Mouse (Mus musculus): ENCODE results near the gene Rbms3.

The Rbms3 gene

DNA sequence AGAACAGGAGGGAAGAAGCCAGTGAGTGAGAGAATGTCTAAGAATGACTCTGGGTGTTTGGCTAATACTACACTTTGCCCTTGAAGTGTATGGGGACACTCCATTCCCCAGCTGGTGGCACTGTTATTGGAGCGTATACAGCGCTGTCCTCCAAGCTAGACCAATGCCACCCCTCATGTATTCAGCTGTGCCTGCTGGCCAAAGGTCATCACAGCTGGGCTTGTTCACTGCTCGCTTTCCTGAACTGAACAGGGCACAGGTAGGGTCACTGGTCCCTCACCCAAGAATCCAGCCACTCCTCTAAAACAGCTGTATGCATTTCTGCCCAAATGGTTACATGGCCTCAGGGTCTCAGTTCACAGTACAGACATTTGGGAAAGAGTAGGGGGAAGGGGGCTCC, 253.9 kb downstream of the Rbms3 start:
- in situ Hi-C loops (cut with MseI, MboI) = no loop called here

DNA sequence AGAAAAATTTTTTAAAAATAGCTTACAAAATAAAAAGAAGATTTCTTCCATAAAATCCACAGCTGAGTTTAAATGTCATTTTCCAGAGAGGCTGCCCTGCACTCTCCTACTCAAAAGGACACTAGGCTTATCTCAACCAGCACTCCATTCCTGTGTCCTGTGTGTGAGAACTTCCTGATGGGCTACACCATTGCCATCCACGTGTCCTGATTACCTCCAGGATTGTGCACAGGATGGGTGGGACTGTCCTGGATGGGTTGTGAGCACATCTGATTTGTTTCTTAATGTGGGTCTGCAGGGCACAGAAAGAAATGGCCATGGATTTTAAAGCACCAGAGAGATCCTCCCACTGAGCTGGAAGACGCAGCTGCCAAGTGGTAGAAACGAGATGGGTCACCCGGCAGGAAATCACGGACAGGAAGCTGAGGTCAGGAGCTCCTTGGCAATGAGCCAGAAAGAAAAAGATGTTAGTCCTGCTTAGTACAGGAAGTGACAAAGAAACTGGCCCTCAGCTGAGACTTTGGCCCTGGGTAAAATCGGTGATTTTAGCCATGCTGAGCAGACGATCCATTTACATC, 256.5 kb downstream of the Rbms3 start:
- in situ Hi-C loops (cut with MseI, MboI) = no loop called here

DNA sequence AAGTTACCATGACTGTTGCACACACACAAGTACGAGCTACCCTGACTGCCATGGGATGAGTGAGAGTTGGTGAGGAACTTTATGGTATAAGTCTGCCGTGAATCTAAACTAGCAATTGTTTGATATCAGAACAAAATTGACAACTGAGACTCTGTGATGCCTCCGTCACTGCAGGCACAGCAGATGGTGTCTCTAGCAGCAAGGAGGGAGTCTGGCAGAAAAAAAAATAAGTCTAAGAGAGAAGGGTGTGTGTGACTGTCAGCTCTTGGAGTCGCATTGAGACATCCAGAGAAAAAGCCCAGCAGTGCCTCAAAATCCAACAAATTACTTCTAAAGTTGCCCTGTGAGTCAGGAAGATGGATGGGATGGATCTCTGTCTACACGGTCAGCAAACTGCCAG, 257.7 kb downstream of the Rbms3 start:
- in situ Hi-C loops (cut with MseI, MboI) = no loop called here

DNA sequence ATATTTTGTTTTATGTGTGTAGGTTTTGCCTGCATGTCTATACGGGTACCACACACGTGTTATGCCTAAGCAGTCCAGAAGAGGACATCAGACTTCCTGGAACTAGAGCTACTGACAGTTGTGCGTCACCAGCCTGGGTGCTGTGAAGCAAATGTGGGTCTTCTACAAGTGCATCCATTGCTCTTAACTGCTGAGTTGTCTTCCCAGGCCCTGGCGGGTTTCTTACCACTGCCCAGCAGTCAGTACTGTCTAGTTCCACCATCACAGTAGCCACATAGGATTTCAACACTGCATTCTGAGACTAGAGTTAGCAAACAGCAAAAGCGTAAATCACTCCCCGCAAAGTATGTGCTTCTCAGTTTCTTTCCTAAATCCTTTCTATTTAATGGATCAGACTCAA, 259.6 kb downstream of the Rbms3 start:
- in situ Hi-C loops (cut with MseI, MboI) = no loop called here

DNA sequence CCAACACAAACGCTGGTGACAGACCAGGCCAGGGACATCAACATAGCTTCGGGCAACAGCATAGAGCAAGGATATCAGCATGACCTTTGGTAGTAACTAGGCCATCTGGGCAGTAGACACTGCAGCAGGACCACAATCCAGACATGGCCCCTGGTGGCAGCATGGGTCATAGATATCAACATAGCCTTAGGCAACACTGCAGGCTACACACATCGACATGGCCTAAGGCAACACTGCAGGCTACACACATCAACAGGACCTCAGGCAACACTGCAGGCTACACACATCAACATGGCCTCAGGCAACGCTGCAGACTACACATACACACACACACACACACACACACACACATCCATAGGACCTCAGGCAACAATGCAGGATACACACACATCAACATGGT, 261.7 kb downstream of the Rbms3 start:
- in situ Hi-C loops (cut with MseI, MboI) = no loop called here

DNA sequence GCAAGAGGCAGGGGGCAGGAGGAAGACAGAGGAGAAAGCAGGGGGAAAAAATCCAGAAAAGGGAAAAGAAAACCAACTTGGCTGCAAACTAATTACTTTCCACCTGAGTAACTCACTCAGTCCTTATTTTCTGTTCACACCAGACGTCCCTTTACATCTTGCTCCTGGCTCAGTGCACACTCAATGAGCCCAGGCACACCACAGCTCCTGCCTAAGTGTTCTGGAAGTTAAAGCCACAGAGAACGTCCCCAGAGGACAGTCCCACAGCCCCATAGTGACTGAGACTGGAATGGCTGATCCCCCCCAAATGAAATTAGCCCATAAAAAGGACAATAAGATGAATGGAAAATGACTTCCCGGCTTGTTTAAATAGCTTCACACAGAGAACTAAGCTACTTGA, 265.1 kb downstream of the Rbms3 start:
- in situ Hi-C loops (cut with MseI, MboI) = no loop called here

DNA sequence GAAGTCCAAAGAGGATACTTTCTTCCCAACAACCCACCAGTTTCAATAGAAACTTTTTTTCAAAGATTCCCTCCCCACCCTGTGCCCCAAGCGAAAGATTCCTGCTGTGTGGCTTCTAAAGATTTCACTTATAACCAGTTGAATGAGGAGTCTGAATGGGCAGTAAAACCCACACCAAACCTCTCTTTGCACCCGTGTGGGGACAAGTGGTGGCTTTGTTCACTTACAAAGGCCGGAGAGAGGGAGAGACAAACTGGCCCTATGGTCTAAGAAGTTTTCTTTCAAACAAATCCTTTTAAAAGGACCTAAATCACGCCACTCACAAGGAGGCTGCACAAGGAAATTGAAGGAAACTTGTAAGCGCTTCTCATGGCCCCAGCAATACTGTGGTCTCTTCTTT, 268.3 kb downstream of the Rbms3 start:
- in situ Hi-C loops (cut with MseI, MboI) = no loop called here

DNA sequence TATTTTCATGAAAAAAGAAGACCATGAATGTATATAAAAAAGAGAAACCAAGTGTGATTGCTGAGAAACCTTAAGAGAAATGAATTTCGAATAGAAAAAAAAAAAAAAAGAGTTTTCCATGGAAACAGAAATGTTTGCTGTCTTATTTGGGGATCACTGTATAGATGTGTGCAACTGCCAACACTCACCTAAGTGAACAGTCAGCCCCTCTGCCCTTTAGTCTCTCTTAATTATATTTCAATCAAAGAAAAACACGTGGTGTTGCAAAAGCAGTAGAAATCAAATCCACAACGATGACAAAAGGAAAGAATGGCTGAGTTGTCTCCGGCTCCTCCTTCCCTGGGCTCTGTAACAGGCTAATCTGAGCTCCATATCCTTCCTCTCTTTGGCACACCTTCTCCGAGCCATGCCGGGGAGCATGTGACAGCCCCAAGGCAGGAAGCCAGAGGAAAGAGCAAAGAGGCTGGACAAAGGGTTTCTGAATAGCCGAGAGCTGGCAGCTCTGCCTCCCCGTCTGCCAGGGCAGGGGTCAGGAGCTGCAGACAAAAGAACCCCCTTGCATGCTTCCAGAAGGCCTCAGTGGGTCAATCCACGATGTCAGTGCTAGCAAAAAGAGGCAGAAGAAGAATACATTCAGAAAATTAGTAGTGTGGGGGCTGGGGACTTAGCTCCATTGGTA, 272.8 kb downstream of the Rbms3 start:
- in situ Hi-C loops (cut with MseI, MboI) = no loop called here

DNA sequence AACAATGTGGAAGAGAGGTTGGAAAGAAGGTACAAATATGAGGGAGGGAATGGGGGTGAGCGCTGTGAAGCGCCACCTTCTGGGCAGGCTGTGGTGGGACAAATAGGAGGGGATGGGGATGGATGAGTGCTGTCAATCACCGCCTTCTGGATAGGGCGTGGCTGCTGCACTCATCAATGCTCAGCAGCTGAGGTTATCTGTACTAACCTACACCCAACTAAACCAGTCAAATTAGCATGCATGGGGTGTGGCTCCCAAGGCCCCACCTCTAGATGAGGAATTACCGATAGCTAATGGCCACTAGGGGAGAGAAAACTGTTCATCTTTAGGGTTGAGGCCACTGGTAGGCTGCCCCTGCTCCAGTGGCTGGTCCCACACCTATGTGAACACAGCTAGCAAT, 274.2 kb downstream of the Rbms3 start:
- in situ Hi-C loops (cut with MseI, MboI) = no loop called here

DNA sequence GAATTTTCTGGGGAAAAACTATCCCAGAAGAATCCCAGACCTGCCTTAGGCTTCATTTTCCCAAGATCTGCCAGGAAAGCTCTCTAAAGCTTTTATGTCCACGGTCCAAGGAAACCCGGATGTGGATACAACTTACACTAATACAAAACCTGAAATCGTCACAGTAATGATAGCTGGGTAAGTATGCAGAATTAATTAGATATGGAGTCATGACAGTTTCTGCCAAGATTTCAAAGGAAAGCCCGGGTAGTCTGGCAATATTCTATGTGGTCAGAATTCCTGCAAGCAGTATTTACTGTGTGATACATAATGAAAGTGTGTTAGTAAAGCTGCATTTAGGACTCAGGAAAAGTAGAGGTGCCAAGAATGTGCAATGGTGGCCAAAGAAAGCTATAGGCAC, 287.4 kb downstream of the Rbms3 start:
- in situ Hi-C loops (cut with MseI, MboI) = no loop called here

DNA sequence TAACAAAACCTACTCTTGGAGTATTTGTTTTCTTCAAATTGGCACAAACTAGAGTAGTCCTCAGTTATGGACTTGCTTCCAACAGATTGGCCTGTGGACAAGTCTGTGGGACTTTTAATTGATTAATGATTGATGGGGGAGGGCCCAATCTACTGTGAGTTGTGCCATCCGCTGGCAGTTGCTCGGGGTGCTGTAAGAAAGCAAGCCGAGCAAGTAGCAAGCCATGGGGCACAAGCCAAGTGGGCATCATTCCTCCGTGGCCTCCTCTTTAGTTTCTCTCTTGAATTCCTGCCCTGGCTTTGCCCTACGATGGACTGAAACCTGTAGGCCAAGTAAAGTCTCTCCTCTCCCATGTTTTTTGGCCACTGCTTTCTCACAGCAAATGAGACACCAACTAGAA, 299.0 kb downstream of the Rbms3 start:
- in situ Hi-C loops (cut with MseI, MboI) = no loop called here

DNA sequence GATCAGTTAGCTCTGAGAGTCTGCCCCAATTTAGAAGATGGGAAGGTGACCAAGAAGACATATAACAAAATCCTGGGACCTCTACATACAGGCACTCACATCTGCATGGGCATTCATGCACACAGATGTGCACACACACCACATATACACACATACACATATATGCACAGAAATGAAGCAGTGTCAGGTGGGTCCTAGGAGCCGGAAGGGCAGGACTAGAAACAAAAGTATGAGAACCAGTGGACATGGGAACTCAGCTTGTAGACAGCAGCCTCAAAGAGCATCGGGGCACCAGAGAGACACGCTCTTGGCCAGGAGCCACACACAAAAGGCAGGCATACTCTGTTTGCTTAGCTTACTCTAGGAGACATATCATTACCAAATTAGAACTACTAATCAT, 310.4 kb downstream of the Rbms3 start:
- in situ Hi-C loops (cut with MseI, MboI) = no loop called here

DNA sequence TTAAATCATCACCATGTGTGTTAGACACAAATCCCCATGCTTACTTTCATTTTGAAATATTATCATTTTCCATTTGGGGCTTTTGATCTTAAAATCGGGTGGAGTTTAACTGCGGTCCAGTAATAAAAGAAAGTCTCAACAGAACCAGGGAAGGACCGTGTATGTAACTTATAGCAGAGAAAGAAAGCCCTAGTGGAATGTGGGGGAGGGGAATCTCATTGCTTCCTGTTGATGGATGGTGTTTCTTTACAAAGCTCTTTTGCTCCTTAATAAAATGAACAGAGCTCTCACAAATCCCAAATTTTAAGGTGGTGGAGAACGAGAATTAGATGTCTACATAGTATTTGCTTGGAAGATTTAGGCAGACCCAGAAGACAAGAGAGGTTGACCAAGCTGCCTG, 311.3 kb downstream of the Rbms3 start:
- in situ Hi-C loops (cut with MseI, MboI) = no loop called here

DNA sequence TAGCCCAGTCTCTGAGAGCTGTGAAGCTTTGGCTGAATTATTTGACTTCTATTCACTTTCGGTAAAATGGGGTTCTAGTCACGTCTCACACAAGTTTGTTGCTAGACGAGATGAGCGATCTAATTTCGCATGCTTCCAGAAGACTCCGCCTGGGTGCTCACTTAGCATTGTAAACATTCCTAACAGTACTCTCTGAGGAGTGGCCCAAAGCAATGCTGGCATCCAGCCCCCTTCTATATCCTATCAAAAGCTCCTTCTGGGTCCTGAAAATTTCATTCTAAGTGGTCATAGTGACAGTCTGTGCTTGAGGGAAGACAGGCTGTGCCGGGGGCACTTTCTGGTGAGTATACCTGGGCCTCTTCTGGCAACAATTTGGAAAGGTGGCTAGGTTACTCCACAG, 312.5 kb downstream of the Rbms3 start:
- in situ Hi-C loops (cut with MseI, MboI) = no loop called here

DNA sequence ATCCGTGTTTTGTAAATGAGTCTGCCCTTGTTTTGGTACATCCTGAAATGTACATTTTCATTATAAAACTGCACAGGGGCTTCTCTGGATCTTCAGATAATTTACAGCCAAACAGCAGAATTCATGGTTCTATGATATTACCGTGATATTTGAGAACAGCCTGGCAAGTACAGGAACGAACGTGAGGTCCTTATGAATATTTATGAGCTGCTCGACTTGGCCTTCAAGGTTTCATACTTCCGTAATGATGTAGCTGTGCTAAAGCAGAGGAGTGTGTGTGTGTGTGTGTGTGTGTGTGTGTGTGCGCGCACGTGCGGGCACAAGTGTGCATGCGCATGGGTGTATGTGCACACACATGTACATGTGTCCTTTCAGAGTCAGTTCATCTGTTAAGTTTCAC, 316.1 kb downstream of the Rbms3 start:
- in situ Hi-C loops (cut with MseI, MboI) = no loop called here

DNA sequence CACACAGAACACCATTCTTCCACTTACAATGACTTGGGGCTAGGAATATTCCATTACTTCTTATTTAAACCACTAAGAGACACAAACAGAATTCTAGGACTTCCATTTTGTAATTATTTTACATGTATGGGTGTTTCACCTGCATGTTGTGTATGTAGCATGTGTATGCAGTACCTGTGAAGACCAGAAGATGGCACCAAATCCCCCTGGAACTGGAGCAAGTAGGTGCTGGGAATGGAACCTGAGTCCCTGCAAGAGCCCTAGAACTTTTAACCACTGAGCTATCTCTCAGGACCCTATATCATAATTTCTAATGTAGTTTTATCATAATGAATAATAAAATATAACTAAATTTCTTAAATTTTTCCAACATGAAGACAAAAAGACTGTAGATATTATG, 319.9 kb downstream of the Rbms3 start:
- in situ Hi-C loops (cut with MseI, MboI) = no loop called here

DNA sequence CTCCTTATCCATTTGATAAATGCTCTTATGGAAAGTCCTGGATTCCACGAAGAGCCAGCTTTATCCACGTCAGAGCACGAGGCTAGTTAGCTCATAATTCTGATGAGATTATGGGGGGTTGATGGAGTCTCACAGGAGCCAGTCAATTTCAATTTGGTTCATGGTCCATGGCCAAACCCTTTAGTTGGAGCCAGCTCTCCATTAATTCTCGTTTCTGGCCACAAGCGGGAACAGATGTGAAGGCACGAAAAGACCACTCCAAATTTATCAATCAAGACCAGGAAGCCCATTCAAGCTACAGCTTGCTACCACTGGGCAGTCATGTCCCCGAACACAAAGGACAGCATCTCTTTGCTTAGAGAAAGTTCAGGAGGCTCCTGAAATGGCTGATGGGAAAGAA, 330.7 kb downstream of the Rbms3 start:
- in situ Hi-C loops (cut with MseI, MboI) = no loop called here

DNA sequence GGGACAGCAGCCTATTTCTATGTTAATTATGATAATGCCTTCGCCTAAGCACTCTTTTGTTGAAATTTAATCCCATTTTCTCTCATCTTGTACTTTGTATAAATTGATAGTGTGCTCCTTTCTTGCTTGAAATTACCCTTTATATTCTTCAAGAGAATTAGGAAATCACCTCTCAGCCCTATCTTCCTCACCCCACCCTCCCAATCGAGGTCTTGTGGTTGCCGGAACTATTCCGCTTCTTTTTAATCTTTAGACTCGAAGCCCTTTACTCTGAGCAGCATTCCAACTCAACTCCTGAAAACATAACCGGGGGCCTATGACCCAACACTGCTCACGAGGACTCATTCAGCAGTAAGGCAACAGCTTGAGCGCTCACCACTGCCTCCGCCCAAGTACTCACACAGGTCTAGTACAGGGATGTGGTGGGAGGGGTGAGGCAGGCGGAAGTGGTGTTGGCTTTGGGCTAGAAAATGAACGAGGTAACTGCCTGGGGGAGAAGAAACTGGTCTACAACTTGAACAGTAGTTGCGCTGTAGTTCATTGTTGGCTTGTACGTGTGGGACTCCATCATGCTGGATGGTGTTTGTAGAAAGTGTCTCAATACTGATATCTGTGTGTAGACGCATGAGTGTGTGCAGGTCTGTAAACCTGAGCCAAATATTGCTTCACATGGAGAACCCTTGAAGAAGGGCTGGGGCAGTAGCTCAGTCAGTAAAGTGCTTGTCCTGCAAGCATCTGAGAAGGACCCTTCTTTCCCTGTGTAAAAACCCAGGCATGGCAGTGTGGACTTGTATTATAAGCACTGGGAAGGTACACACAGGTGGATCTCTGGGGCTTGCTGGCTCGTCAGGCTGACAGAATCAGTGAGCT, 331.8 kb downstream of the Rbms3 start:
- in situ Hi-C loops (cut with MseI, MboI) = no loop called here

DNA sequence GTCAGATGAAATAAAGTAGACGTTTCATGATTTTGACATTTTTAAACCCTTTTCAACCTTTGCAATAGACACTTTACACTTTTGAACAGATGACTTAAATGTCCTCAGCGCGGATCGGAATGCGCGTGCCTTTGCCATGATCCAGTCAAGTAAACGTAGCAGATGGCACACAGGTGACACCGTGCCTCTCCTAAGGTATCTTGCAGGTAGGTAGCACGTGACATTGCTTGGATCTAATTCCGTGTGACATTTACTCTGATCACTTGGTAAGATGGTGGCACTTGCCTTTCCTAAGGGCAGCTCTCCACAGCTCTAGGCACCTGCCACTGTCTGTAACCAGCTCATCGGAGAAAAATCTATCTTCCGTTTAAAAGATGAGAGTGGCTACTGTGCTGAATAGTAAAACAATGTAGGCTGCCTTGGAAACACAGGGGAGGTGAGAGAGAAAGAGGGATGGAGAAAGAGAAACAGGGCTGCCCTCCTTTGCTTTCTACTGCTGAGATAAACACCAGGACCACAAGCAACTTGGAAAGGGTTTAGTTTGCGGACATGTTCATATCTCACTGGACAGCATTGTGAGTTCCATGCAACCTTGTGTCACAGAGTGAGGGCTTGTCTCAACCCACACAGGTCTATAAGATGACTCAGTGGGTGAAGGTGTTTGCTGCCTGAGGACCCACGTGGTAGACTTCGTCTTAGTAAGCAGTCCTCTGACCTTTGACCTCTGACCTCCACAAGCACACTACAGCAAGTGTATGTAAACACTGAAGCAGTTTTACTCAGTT, 338.5 kb downstream of the Rbms3 start:
- in situ Hi-C loops (cut with MseI, MboI) = no loop called here

DNA sequence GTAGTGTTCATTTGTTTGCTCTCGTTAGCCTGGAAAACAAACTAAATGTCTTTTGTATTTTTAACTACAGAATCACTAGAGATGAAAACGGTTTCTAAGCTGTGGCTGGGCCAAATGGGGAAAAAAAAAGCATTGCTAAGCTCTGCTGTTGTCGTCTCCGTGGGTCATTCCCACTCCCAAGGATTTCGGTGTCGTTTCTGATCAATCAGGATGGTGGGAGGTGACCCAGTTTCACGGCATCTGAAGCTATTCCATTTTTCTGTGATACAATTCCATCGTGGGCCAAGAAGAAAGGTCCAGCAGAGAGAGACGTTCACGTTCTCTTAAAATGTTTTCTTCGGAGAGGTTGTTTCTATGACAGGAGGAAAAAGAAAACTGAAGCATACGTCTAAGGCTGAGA, 354.9 kb downstream of the Rbms3 start:
- in situ Hi-C loops (cut with MseI, MboI) = no loop called here

DNA sequence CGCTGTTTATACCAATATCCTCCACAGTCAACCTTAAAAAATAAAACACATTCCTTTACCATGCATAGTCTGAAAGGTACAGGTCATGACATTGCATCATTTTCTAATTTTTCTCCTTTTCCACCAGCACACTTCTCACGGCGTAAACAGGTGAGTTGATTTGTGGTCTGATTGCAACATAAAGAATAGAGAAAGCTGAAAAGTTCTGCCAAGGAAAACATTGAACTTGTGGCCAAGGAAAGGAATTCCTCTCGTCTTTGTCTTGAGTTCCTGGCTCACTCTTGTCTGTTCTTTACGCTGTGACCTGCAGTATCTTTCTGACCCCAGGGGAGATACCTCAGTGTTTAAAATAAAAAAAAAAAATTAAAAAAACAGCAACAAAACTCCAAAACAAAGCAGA, 370.1 kb downstream of the Rbms3 start:
- in situ Hi-C loops (cut with MseI, MboI) = no loop called here

DNA sequence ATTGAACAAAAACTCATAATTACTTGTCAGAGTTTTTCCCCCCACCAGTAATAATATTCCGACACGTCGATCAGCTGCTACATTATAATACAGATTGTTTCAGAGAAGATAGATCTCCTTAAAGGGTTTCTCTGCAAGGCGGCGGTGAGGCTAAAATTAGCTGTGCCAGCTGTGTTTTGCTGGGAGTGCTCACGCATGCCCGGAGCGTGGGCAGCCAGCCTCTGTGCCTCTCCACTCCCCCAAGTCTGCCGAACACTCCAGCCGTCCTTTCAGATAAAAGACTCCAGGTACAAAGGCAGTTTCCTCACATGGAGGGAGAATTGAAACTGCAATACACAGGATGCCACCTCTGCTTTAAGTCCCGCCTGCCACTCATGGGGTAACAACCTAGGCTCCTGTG, 376.4 kb downstream of the Rbms3 start:
- in situ Hi-C loops (cut with MseI, MboI) = no loop called here
